Mouse (Mus musculus): ENCODE measurements around the gene Umod. TPM values are rescaled to one million over a fixed set of nuclear protein-coding genes. Genes with fewer than 3 reads are reported as not detected.

The Umod gene
- not detected in 2 replicates for polyA plus RNA-seq (2016; fragmentation: Nextera tagmentation; extraction: Ambion mirVana)

- H3K9ac ChIP-seq = no peak within 1 kb of the TSS
- H3K27ac ChIP-seq = no peak within 1 kb of the TSS
- no peaks in the 10 kb centered on the region for H3K4me1 ChIP-seq
- H3K27me3 ChIP-seq = no peaks in the 10 kb centered on the region
- H3K4me2 ChIP-seq = no peak within 1 kb of the TSS
- H3K9me3 ChIP-seq = no peaks in the 10 kb centered on the region
- no peak for ATAC-seq (ENCODE audit: low FRiP score)
- H3K36me3 ChIP-seq (replicated peaks) = no peaks in the 10 kb centered on the region
- no peak within 1 kb of the TSS for H3K4me3 ChIP-seq (replicated peaks)
Measured at GRCm38 (mm10) chr7:119479256-119479655, at the start of gene Umod. Umod (minus strand) TSS chr7:119479282.

- Histone ChIP-seq H3K9me3 (no peaks in the 10 kb centered on the region), H3K27ac (no peak overlapping the region), H3K9ac (no peak overlapping the region), H3K4me2 (no peak overlapping the region), H3K36me3 (replicated peaks) (no peaks in the 10 kb centered on the region), H3K27me3 (0 out of 2 replicates have a peak, but pooled peaks cover 3% of the 10 kb centered on the region), H3K4me1 (peaks cover 4% of the 10 kb centered on the region; the same call in 1 of the 2 replicates), H3K4me3 (replicated peaks) (no peak overlapping the region)
- ATAC-seq (ENCODE audit: low FRiP score) = no peak
- 82% methylated on average over 7 of the region's 7 CpGs for WGBS
Measured at GRCm38 (mm10) chr7:119528617-119529016, 49.5 kb upstream of the Umod start.

- no peak overlapping the region for H3K4me3 ChIP-seq (replicated peaks)
- no peak for ATAC-seq (ENCODE audit: low FRiP score)
- H3K27me3 ChIP-seq = 0 out of 2 replicates have a peak, but pooled peaks cover 3% of the 10 kb centered on the region
- H3K27ac ChIP-seq = no peak overlapping the region
- H3K4me1 ChIP-seq = peaks cover 4% of the 10 kb centered on the region; the same call in 1 of the 2 replicates
- H3K9ac ChIP-seq = no peak overlapping the region
- H3K9me3 ChIP-seq = no peaks in the 10 kb centered on the region
- H3K4me2 ChIP-seq = no peak overlapping the region
- WGBS = 56% methylated on average over 2 of the region's 2 CpGs
- H3K36me3 ChIP-seq (replicated peaks) = no peaks in the 10 kb centered on the region
Measured at GRCm38 (mm10) chr7:119527548-119527947, 48.5 kb upstream of the Umod start.

DNA sequence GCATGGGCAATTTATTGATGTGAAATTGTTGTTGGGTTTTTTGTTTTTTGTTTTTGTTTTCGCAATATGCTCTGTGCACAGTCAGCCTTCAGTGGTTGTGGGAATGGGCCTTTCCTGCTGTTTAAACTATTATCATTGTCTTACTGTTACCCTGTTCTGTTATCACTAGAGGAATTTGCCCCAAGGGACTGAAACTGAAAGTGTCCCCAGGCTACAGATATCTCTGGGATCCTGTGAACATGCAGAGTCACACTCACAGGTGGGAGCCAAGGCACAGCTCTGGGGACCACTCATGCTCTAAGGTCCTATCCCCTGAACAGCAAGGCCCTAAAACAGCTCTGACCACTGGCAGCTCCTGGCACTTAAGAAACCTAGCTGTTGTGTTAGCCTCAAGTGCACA, 48.1 kb upstream of the Umod start:
- WGBS = 86% methylated on average over 1 of the region's 1 CpGs
- Histone ChIP-seq H3K9me3 (no peaks in the 10 kb centered on the region), H3K36me3 (replicated peaks) (no peaks in the 10 kb centered on the region), H3K4me1 (peaks cover 4% of the 10 kb centered on the region; the same call in 1 of the 2 replicates), H3K9ac (no peak overlapping the region), H3K4me2 (no peak overlapping the region), H3K27ac (no peak overlapping the region), H3K27me3 (0 out of 2 replicates have a peak, but pooled peaks cover 3% of the 10 kb centered on the region), H3K4me3 (replicated peaks) (no peak overlapping the region)
- no peak for ATAC-seq (ENCODE audit: low FRiP score)

GRCm38 (mm10) chr7:119526486-119526885, 47.4 kb upstream of the Umod start:
- 31% methylated on average over 13 of the region's 13 CpGs for WGBS

DNA sequence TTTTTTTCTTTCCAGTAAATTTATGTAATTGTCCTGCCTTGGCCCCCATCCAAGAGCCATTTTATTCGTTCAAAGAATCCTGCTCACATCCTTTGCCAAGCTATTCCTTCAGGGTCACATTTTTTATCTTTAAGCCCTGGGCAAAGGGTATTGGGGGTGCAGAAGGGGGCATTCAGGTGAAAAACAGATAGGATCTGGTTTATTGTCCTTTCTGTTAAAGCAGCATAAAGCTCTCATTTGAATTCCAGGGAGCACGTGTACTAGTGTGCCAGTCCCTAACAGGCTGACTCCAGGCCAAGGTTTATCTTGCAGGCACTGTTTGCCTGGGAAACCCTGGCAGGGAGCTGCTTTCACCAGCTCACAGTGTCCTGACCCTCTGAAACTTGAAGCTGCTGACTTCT, 46.8 kb upstream of the Umod start:
- Histone ChIP-seq H3K36me3 (replicated peaks) (no peaks in the 10 kb centered on the region), H3K4me2 (no peak overlapping the region), H3K4me3 (replicated peaks) (no peak overlapping the region), H3K9ac (no peak overlapping the region), H3K27ac (no peak overlapping the region), H3K27me3 (0 out of 2 replicates have a peak, but pooled peaks cover 3% of the 10 kb centered on the region), H3K4me1 (peaks cover 4% of the 10 kb centered on the region; the same call in 1 of the 2 replicates), H3K9me3 (no peaks in the 10 kb centered on the region)
- no peak for ATAC-seq (ENCODE audit: low FRiP score)
- WGBS = 50% methylated on average over 2 of the region's 2 CpGs

More at GRCm38 (mm10) chr7:119526486-119526885, 47.4 kb upstream of the Umod start:
- no peak overlapping the region for H3K27ac ChIP-seq
- no peak for ATAC-seq (ENCODE audit: low FRiP score)
- H3K36me3 ChIP-seq (replicated peaks) = no peaks in the 10 kb centered on the region
- H3K4me2 ChIP-seq = no peak overlapping the region
- peaks cover 4% of the 10 kb centered on the region; the same call in 1 of the 2 replicates for H3K4me1 ChIP-seq
- 0 out of 2 replicates have a peak, but pooled peaks cover 3% of the 10 kb centered on the region for H3K27me3 ChIP-seq
- H3K4me3 ChIP-seq (replicated peaks) = no peak overlapping the region
- no peak overlapping the region for H3K9ac ChIP-seq
- no peaks in the 10 kb centered on the region for H3K9me3 ChIP-seq

DNA sequence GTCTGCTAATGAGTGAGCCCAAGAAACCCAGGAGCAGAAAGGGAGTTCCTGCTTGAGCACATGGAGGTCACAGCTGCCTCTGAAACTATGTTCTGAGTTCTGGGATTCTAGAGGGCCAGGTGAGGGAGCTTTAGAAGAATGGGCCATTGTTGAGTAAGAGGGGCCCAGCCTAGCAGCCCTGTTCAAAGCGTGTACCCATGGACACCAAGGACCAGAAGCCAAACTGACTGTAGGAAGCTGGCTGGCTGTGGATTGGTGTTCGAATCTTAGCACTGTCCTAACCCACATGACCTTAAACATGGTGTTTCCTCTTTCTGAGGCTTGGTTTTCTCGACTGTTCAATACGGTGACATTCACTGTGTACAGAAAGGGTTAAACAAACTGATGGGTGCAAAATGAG, 44.3 kb upstream of the Umod start, which contains the start of gene Pdilt:
Gene Pdilt, minus strand, starts transcription at position 101 of the 400 bp plus-strand sequence.
- Histone ChIP-seq H3K27ac (no peak within 1 kb of the TSS), H3K27me3 (0 out of 2 replicates have a peak, but pooled peaks cover 3% of the 10 kb centered on the region), H3K36me3 (replicated peaks) (no peaks in the 10 kb centered on the region), H3K4me1 (peaks cover 4% of the 10 kb centered on the region; the same call in 1 of the 2 replicates), H3K4me2 (no peak within 1 kb of the TSS), H3K9ac (no peak within 1 kb of the TSS), H3K9me3 (no peaks in the 10 kb centered on the region), H3K4me3 (replicated peaks) (no peak within 1 kb of the TSS)
- 73% methylated on average over 4 of the region's 4 CpGs for WGBS
- ATAC-seq (ENCODE audit: low FRiP score) = no peak

DNA sequence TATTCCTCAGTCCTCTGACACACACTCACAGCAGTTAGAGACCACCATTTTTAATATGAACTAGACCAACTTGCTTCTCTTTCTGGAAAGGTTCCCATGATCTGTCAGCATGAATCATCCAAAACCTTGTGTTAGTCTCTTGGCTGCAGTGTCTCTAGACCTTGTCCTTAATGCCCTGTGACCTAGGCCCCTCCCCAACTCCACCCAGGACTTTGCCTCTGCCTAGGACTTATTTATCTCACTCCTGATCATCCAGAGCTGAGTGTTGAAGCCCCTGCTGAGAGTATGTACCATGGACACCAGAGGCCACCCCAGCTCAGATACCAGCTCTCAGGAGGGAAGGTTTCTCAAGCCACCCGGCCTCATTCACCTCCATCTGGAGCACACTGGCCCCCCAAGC, 43.3 kb upstream of the Umod start:
- Histone ChIP-seq H3K36me3 (replicated peaks) (no peaks in the 10 kb centered on the region), H3K4me3 (replicated peaks) (no peak overlapping the region), H3K27me3 (0 out of 2 replicates have a peak, but pooled peaks cover 3% of the 10 kb centered on the region), H3K4me2 (no peak overlapping the region), H3K9ac (no peak overlapping the region), H3K4me1 (peaks cover 4% of the 10 kb centered on the region; the same call in 1 of the 2 replicates), H3K27ac (no peak overlapping the region), H3K9me3 (no peaks in the 10 kb centered on the region)
- WGBS = 79% methylated on average over 1 of the region's 1 CpGs
- ATAC-seq (ENCODE audit: low FRiP score) = no peak

- H3K27me3 ChIP-seq = 0 out of 2 replicates have a peak, but pooled peaks cover 3% of the 10 kb centered on the region
- H3K27ac ChIP-seq = no peak overlapping the region
- no peak overlapping the region for H3K4me3 ChIP-seq (replicated peaks)
- no peak overlapping the region for H3K9ac ChIP-seq
- 81% methylated on average over 3 of the region's 3 CpGs for WGBS
- H3K9me3 ChIP-seq = no peaks in the 10 kb centered on the region
- ATAC-seq (ENCODE audit: low FRiP score) = no peak
- no peak overlapping the region for H3K4me2 ChIP-seq
- no peaks in the 10 kb centered on the region for H3K36me3 ChIP-seq (replicated peaks)
- peaks cover 4% of the 10 kb centered on the region; the same call in 1 of the 2 replicates for H3K4me1 ChIP-seq
Measured at GRCm38 (mm10) chr7:119521816-119522215, 42.7 kb upstream of the Umod start.

DNA sequence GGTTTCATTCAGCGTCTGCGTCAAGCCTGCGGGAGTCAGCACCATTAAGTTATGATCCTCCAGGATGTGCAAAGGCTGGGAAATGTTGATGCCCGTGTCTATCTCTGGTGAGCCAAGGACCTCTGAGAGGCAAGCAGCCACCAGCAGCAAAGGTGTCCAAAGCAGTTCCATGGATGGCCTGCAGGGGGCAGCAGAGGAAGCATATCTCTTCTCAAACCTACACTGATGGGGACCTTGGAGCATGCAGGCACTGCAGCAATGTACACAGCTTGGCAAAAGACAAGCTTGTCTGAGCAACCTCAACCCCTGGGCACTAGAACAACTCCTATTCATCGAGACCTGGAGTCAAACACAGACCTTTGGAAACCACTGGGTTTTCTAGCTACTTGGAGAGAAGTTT, 40.6 kb upstream of the Umod start:
- Histone ChIP-seq H3K27ac (no peak overlapping the region), H3K4me3 (replicated peaks) (no peak overlapping the region), H3K4me1 (no peaks in the 10 kb centered on the region), H3K36me3 (replicated peaks) (no peaks in the 10 kb centered on the region), H3K9me3 (no peaks in the 10 kb centered on the region), H3K9ac (no peak overlapping the region), H3K4me2 (no peak overlapping the region), H3K27me3 (0 out of 2 replicates have a peak, but pooled peaks cover 1% of the 10 kb centered on the region)
- WGBS = 54% methylated on average over 5 of the region's 5 CpGs
- ATAC-seq (ENCODE audit: low FRiP score) = no peak

- no peak within 1 kb of the TSS for H3K4me3 ChIP-seq (replicated peaks)
- H3K4me1 ChIP-seq = no peaks in the 10 kb centered on the region
- no peak within 1 kb of the TSS for H3K9ac ChIP-seq
- H3K27ac ChIP-seq = no peak within 1 kb of the TSS
- ATAC-seq (ENCODE audit: low FRiP score) = no peak
- H3K9me3 ChIP-seq = no peaks in the 10 kb centered on the region
- H3K27me3 ChIP-seq = no peaks in the 10 kb centered on the region
- no peak within 1 kb of the TSS for H3K4me2 ChIP-seq
- H3K36me3 ChIP-seq (replicated peaks) = no peaks in the 10 kb centered on the region
- 75% methylated on average over 5 of the region's 5 CpGs for WGBS
Measured at GRCm38 (mm10) chr7:119519163-119519562, 40.1 kb upstream of the Umod start, which contains the start of gene Acsm5. Acsm5 (plus strand) TSS chr7:119519463.

- ATAC-seq (ENCODE audit: low FRiP score) = no peak
- Histone ChIP-seq H3K36me3 (replicated peaks) (no peaks in the 10 kb centered on the region), H3K9ac (no peak overlapping the region), H3K27me3 (no peaks in the 10 kb centered on the region), H3K27ac (no peak overlapping the region), H3K4me2 (no peak overlapping the region), H3K9me3 (no peaks in the 10 kb centered on the region), H3K4me1 (no peaks in the 10 kb centered on the region), H3K4me3 (replicated peaks) (no peak overlapping the region)
- 89% methylated on average over 7 of the region's 7 CpGs for WGBS
Measured at GRCm38 (mm10) chr7:119516272-119516558, 37.1 kb upstream of the Umod start.
